Mouse (Mus musculus) large intestine, adult 2 months (tissue): ENCODE data around the gene Igfbp7. TPM values are rescaled to one million over a fixed set of nuclear protein-coding genes. Genes with fewer than 3 reads are reported as not detected.

Source experiments
- DNase-seq: peaks from one replicate; pipeline ENCODE4 v3.0.0-alpha.2; 2012; ENCODE audit warnings: low read depth, low spot score
- WGBS: fragments of 180-500 bp; shearing (Covaris S2); methylation state at CpG from one replicate; pipeline ENCODE4 v1.1.7; 2018; 5-methylcytosine and 5-hydroxymethylcytosine counted together
- polyA plus RNA-seq: library from polyadenylated mRNA; depleted of rRNA; stranded (reverse); fragments of >200 nt; gene quantifications from 2 replicates; pipeline ENCODE4 v1.2.3, GENCODE M21; 2012; rRNA removed

The Igfbp7 gene
- polyA plus RNA-seq, 1 experiment, result 254 TPM

GRCm38 (mm10) chr5:77299486-77299885, 108.4 kb downstream of the Igfbp7 start:
- DNase-seq, result no peak
- 92% methylated on average over 2 of the region's 2 CpGs for WGBS

Other genes starting within 250 kb of the Igfbp7 start
- gene Spink2, start 196.6 kb downstream of the Igfbp7 start, polyA plus RNA-seq, result 0.43 and 0.56 TPM in 2 replicates
- 2.9 and 4.6 TPM in 2 replicates for gene Rest, start 142.6 kb downstream of the Igfbp7 start, polyA plus RNA-seq
- 11.8 and 13.2 TPM in 2 replicates for gene Noa1, start 98.0 kb downstream of the Igfbp7 start, polyA plus RNA-seq
- 9.4 and 13.8 TPM in 2 replicates for gene Polr2b, start 97.9 kb downstream of the Igfbp7 start, polyA plus RNA-seq